Mouse (Mus musculus): Measurements from ENCODE around the gene Henmt1. TPM values are rescaled to one million over a fixed set of nuclear protein-coding genes. Genes with fewer than 3 reads are reported as not detected.

The Henmt1 gene
- total RNA-seq (2021) = 1 to 10 TPM; 1.6 to 2.5 TPM
- long read RNA-seq, partial matches to known transcripts = 0 of 2 reads
- long read RNA-seq, other reads (novel, unspliced or antisense) = 2 of 2 reads

DNA sequence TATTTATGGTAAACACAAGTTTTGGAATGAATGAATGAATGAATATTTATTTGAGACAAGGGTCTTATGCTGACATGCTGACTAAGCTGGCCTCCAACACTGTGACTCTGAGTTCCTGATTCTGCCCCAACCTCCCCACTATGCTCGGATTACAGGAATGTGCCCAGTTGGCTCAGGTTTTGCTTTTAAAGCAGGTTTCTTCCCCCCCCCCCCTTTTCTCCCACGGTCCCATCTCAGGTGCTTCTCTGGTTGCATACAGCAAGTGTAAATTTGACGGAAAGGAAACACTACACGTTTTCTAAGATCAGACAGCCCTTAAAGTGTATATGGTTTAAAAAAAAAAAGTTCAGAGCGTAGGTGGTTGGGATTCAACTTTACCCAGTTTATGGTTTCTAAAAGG, at the start of gene Henmt1:
Henmt1 (plus strand) TSS at position 301 of the 400 bp plus-strand sequence.
- DNase-seq (ENCODE audit: low spot score in 2 of 2) = no peak

DNA sequence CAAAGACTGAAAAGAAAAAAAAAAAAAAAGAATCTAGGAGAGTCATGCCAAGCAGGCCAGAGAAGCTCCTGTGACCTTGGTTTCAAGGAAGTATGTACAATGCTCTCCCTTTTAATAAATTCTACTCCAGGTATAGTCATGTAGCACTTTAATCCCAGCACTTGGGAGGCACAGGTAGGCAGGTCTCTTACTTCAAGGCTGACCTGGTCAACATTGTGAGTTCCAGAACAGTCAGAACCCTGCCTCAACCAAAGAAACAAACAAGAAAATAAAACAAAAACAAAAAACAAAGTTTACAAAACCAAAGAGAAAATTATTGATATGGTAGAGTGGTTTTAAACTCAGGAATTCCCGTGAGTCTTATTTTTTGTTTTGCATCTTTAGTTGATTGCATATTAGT, 49.8 kb upstream of the Henmt1 start, which contains the start of gene Fndc7:
Fndc7 (minus strand) TSS at position 101 of the 400 bp plus-strand sequence.
- DNase-seq (ENCODE audit: low spot score in 2 of 2) = no peak

DNA sequence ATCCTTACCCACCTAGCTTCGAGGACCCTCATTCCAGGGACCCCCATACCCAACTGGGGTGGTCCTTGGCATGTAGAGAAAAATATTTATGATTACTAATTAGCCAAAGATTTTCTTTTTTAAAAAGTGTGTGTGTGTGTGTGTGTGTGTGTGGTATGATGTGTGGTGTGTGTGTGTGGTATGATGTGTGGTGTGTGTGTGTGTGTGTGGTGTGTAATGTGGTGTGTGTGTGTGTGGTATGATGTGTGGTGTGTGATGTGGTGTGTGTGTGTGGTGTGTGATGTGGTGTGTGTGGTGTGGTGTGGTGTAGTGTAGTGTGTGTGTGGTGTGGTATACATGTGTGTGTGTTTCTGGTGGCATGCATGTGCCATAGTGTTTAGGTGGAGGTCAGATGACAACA, 47.6 kb upstream of the Henmt1 start:
- no peak for DNase-seq (ENCODE audit: low spot score in 2 of 2)

DNA sequence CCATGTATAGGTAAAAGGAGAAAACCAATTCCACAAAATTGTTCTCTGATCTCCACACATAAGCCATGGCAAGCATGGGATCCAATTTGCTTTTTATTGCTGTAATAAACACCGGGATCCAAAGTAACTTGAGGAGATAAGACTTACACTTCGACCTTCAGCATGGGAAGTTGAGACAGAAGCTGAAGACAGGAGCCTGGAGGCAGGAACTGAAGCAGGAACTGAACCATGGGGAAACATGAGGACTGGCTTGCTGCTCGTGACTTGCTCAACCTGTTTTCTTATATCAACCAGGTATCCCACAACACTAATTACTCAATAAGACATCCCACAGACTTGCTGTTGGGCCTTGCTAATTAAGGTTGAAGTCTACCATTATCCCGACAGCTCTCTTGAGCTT, 46.8 kb upstream of the Henmt1 start:
- no peak for DNase-seq (ENCODE audit: low spot score in 2 of 2)

DNA sequence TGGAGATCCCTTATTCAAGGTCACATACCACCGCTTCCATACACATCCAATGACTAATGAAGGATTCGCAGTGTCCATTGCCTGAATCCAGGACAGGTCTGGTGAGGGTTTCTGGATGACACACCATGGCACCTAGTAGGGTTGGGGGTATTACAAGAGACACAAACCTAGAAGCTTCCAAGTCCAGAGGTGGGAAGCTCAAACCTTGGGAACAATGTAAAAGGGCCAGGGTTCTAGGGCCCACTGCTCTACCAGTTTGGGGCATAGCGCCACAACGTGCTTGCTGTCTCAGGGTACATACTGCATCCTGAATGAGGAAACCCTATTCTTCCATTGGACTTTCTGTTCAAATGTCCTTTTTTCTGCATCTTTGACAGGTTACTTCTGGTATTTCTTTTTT, 41.0 kb upstream of the Henmt1 start:
- no peak for DNase-seq (ENCODE audit: low spot score in 2 of 2)

DNA sequence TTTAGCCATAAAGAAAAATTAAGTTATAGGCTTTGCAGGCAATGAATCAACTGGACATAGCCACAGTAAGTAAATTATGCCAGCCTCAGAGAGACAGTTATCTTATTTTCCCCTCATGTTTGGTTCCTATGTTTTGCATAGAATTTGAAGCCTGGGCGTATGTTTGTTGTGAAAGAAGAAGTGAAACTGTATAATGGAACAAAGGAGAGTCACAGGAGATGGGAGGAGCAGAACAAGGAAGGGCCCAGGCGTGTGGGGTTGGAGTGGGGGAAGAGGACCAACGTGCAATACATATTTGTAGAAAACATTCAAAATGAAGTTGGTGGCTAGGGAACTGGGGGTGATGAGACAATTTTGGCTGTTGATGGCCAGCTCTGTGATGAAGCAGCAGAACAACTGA, 39.5 kb upstream of the Henmt1 start:
- DNase-seq (ENCODE audit: low spot score in 2 of 2) = no peak

DNA sequence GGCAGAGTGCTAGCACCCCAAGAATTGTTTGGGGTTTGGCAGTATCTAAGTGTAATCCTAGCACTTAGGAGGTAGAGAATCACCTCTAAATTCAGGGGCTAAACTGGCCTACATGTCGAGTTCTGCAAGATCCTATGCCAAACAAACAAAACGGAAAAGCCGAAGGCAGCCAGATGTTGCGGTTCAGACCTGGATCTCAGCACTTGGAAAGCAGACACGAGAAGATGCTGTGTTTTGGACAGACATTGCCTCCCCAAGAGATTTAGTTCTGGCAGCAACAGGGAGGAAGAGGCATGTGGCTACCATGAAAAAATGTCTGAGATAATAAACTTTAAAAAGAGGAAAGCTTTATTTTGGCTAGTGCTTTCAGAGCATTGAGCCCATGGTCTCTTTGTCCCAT, 39.0 kb upstream of the Henmt1 start:
- no peak for DNase-seq (ENCODE audit: low spot score in 2 of 2)

DNA sequence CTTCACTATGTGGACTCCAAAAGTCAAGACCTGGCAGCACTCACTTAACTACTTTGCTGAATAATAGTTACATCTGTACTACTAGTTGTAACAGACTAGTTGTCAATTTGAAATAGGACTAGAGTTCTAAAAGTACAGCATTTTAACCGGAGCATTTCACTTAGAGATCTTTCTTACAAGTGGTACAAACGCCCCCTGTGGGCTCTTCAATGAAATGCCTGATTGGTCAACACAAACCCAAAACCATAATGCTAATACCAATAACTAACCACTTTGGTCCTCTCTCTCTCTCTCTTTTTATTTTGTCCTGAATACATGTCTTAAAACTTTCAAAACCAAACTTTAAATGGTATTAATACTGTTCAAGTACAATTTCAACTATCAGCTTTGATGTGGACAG, 37.6 kb upstream of the Henmt1 start:
- no peak for DNase-seq (ENCODE audit: low spot score in 2 of 2)

DNA sequence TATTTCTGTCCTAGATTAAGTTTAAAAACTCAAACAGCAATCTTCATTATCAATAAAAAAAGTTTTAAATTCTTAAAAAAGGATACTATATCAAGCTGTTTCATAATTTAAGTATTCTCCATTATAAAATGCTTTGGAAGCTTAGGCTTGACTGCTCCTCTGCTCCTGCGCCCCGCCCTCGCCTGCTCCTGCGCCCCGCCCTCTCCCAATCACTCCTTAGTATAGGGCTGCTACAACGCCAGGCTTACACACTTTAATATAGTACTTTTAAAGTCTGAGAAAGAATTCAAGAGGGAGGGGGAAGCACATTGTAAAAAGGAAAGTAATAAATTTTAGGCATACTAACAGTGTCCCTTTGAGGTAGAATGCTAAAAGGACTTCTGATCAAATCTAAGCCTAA, 36.7 kb upstream of the Henmt1 start:
- no peak for DNase-seq (ENCODE audit: low spot score in 2 of 2)

DNA sequence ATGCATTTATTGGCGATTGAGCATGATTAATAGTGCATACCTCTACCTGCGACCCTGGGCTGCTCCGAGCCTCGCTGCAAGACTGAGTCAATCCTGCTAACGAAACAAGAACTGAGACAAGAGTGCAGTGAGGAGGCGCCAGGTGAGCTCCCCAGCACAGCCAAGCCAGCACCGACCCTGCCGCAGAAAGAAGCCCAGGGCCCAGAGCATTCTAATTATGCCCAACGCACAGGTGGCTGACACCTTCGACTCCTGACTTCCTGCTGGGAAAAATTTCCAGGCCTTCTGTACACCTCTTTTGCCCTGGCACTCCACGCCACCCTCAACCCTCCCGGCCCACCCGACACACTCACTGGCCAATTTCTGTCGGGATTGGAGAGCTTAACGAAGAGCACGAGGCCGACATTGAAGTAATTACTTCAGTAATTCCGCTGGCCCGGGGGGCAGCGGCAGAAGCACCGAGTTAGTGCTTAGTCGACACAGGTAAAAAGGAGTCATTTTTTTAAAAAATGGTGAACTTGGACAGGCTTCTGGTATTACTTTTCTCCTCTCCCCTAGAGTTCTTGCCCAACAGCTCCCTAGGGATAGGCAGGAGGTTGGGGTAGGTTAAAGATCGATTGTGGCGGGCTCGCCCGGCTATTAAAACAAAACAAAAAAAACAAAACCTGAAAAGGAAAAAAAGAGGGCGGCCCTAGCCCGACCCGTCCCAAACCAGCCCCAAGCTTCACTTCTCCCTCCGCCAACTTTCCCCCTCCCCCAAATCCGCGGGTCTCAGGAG, 29.2 kb upstream of the Henmt1 start:
- DNase-seq (ENCODE audit: low spot score in 2 of 2) = no peak

DNA sequence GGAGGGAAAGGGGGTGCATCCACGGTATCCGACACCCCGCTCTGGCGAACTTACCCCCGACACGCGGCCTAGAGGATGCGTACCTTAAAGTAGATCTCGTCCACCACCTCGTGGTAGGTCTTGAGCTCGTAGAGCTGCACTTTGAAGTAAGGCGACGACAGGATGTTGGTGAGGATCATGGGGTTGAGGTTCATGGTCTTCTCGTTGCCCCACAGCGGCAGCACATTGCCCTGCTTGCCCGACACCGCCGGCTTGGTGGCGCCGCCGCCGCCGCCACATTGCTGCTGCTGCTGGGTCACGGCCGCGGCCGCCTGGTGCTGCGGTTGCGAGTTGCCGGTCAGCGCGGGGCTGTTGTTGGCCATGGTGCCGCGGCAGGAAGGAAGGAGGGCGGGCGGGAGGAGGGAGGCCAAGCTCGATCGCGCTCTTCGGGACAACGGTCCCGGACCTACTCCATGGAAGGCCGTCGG, 28.6 kb upstream of the Henmt1 start:
- peak; percentile 25 to 54 for DNase-seq (ENCODE audit: low spot score in 2 of 2)

DNA sequence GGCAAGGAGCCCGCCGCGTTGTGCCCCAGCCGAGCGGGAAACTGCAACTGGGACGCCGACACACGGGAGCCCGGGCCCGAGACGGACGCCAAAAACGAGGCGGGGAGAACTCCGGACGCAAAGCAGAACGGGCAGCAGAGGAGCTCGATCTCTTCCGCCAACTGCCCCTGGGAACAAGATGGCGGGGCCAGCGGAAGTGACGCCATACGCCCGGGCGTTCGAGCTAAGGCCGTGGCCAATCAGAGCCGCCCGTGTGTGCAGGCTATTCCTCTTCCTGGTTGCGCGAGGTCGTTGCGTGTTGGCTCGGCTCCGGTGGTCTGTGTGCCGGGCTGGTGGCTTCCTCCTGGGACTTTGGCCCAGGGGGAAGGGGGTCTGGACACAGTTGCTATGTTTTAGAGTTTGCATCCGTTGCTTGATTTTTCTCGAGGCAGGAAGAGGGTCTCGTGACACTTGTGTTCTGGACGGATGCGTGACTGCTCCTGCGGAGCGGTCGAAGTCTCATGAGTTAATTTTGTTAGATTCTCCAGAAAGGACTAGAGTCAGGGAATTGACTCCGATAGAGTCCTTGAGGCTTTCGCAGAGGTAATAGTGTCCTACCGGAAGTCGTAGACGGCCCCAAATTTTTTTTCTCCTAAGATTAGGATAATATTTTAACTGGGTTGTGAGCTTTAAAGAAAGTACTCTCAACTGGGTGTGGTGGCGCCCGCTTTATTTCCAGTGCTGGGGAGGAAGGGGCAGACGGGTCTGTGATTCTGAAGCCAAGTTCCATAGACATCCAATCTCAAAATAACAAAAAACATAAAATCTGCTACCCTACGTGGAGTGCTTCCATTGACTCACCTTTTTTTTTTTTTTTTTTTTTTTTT, 27.9 kb upstream of the Henmt1 start, which contains the start of gene Prpf38b:
Prpf38b (minus strand) TSS at position 180 of the 866 bp plus-strand sequence.
- peak; percentile 93 to 97 for DNase-seq (ENCODE audit: low spot score in 2 of 2)

DNA sequence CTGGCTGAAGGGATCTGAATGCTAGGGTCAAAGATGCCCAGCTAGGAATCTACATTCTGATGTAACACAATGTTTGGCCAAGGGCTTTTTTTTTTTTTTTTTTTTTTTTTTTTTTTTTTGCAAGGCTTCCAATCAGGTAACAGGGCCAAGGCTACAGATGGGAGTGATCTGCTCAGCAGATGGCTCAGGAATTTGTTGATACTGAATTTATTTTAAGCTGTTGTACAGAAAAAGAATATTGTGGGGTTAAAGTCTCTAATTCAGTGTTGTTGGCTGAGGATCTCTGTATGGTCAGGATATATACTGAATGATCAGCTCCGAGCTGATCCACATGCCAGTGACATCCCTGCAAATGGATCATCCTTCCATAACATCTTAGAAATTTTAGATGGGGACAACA, 23.7 kb upstream of the Henmt1 start:
- peak; percentile 42 to 83 for DNase-seq (ENCODE audit: low spot score in 2 of 2)

DNA sequence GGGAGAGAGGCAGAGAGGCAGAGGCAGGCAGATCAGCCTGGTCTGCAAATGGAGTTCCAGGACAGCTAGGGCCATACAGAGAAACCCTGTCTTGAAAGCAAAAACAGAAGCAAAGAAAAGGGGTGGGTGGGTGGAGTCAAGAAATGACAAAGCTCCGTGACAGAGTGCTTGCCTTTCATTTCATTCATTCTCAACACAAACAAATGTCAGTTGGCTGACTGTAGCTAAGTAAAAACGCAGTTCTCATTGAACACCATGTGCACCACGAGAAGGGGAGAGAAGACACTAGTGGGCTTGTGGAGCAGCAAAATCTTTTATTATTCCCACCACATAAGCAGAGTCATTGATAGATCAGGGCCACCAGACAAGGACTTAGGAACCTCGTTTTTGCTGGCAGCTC, 22.8 kb upstream of the Henmt1 start:
- peak in 1 of 2 experiments; percentile 28 for DNase-seq (ENCODE audit: low spot score in 2 of 2)

DNA sequence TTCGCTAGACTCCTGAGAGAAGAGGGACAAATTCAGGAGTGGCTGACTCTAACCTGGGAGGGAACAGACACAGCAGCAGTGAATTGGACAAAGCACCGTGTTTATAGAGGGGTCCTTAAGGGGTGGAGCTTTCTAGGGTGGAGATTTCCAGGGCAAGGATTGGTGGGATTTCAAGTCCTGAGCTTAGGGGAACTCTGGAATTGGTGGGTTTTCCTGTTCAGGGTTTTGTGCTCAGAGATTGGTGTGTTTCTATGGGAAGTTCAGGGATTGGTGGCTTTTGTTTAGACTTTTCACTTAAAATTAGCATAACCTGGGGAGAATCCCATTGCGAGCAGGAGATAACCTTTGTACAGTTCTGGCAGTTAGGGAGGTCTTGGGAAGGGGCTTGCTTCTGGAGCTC, 21.7 kb upstream of the Henmt1 start:
- DNase-seq (ENCODE audit: low spot score in 2 of 2) = no peak

DNA sequence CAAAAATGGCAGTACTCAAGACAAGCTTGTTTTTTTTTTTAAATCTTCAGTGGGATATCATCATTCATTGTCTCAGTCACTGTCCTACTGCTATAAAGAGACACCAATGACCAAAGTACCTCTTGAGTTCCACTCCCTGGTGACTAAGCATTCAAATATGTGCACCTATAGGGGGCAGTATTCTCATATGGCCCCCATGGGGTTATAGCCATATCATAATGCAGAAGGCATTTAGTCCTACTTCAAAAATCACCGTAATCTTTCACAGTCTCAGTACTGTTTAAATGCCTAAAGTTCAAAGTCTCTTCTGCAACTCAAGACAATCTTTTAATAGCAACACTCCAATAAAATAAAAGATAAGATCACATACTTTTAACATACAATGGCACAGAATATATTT, 20.8 kb upstream of the Henmt1 start:
- no peak for DNase-seq (ENCODE audit: low spot score in 2 of 2)

DNA sequence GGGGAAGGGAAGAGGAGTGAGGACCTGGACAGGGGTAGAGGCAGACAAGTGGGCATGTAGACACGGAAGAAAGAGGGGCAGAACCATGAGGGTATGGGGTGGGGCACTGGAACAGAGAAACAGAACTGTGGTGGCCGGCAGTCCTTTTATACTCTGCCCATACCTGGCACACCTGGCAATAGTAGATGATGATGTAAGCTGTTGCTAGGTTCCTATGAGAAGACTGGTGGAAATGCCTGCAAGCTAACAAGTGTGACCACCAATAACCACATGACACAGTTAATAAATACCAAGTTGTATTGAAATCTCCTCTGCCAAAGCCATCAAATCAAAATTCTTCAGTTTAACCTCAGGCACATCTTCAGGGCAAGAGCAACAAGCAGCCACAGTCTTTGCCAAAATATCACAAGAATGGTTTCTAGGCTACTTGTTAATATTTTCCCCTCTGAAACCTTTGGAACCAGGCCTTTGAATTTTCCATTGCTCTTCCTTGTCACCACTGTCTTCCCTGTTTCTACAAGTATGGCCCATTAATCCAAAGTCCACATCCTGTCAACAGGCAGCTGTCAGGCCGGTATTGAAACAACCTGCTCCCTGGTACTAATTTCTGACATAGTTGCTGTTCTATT, 19.1 kb upstream of the Henmt1 start:
- no peak for DNase-seq (ENCODE audit: low spot score in 2 of 2)

DNA sequence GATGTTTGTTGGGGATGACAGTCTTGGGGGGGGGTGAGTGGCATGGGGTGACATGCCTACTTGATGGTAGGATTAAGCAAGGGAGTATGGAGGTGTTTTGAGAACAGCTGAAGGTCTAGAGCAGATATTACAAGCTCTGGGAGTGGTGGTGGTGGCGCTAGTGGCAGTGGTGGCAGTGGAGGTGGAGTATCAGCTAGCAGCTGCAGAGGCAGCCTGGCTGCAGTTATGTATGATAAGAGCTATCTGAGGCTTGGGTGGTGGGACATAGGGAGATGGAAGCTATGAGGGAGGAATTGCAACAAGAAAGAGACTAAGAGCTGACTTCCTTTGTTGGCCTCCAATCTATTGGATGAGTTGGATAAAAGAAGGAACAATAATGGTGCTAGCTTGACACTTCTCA, 17.9 kb upstream of the Henmt1 start:
- DNase-seq (ENCODE audit: low spot score in 2 of 2) = no peak

DNA sequence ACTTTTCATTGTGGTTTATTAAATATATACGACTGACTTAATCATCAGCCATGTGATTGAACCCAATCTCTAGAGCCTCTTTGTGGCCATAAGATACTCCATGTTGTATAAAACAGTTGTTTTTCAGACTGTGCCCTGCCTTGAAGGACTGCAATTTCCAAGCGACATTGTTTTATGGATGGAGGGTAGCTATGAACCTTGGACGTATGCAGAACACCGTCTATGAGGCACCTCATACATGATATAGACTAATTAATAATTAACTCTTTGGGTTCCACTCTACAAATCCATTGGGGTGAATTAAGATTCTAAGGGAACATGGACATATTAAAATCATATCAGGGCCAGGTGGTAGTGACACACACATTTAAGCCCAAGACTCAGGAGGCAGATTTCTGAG, 14.0 kb upstream of the Henmt1 start:
- no peak for DNase-seq (ENCODE audit: low spot score in 2 of 2)

DNA sequence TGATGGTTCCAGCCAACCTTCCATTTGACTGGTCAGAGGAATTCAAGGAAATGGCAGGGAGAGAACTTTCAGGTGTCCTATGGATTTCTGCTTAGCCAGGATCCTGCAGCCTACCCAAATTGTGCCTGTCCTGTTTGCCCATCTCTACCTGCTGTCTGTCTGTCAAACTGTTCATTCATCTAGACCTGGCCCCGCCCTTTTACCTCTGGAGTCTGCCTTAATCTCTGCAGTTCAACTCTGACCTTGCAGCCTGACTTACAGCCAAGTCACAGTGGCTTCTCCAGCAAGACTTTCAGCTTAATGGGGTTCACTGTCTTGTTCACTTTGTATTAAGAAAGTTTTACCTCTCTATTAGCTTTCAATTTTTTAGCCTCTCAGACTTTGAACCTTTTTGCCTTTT, 13.4 kb upstream of the Henmt1 start:
- DNase-seq (ENCODE audit: low spot score in 2 of 2) = no peak

DNA sequence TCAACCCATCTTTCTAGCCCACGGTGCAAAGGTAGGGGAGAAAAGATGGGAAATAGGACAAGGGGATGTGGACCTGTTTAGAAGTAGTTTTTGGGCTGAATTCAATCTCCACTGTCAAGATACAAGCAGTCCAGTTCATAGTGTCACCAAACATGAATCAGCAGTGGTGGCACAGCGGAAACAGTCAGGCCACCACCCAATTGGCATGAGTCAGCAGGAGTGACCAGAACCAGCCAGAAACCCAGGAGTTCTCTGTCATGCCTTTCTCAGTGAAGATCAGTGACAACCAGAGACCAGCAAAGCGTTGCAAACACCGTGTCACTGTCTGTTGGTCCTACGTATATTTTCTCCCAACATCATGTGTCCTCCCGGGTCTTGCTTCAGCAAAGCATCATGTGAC, 6.1 kb upstream of the Henmt1 start:
- DNase-seq (ENCODE audit: low spot score in 2 of 2) = no peak

DNA sequence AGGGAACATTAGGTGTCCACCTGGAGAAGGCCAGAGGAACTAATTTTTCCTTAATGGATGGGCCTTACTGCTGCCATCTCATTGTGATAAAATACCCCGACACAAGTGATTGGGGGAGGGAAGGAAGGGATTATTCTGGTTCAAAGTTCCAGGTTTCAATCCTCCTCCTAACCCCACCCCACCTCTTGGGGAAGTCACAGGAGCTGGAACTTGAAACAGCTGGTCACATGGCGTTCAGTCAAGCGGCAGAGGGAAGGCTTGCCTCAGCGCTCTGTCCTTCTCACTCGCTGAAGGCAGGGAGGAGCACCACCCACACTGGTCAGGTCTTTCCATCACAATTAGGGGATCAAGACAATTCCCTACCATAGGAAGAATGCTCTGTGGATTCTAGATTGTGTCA, 982 bp upstream of the Henmt1 start:
- no peak for DNase-seq (ENCODE audit: low spot score in 2 of 2)

Data from layer of hippocampus, adult 18-20 months (tissue).